Mouse (Mus musculus): Measurements from ENCODE around the gene Rps28.

Gene Rps28

GRCm38 (mm10) chr17:33812475-33812874, 11.9 kb downstream of the Rps28 start:
- no peak for DNase-seq (ENCODE audit: low spot score in 2 of 2)

GRCm38 (mm10) chr17:33811142-33811516, 13.2 kb downstream of the Rps28 start:
- DNase-seq (ENCODE audit: low spot score in 2 of 2): no peak

- DNase-seq (ENCODE audit: low spot score in 2 of 2): peak; percentile 70 to 82
These were observed 13.8 kb downstream of the Rps28 start, which contains the start of gene Kank3 for GRCm38 (mm10) chr17:33810334-33811141. TSS of gene Kank3 (plus strand) at chr17:33810519.

- no peak for DNase-seq (ENCODE audit: low spot score in 2 of 2)
These were observed 16.2 kb downstream of the Rps28 start for GRCm38 (mm10) chr17:33808192-33808591.

GRCm38 (mm10) chr17:33807181-33807888, 17.0 kb downstream of the Rps28 start:
- no peak for DNase-seq (ENCODE audit: low spot score in 2 of 2)

GRCm38 (mm10) chr17:33804745-33805144, 19.6 kb downstream of the Rps28 start:
- DNase-seq (ENCODE audit: low spot score in 2 of 2): no peak

- DNase-seq (ENCODE audit: low spot score in 2 of 2): no peak
These were observed 20.2 kb downstream of the Rps28 start for GRCm38 (mm10) chr17:33804205-33804604.

- no peak for DNase-seq (ENCODE audit: low spot score in 2 of 2)
These were observed 22.1 kb downstream of the Rps28 start for GRCm38 (mm10) chr17:33802221-33802620.

- DNase-seq (ENCODE audit: low spot score in 2 of 2): no peak
These were observed 25.1 kb downstream of the Rps28 start for GRCm38 (mm10) chr17:33799277-33799676.

GRCm38 (mm10) chr17:33798306-33798705, 26.1 kb downstream of the Rps28 start:
- DNase-seq (ENCODE audit: low spot score in 2 of 2): no peak

- DNase-seq (ENCODE audit: low spot score in 2 of 2): no peak
These were observed 35.6 kb downstream of the Rps28 start for GRCm38 (mm10) chr17:33788732-33789131.

GRCm38 (mm10) chr17:33786375-33786774, 38.0 kb downstream of the Rps28 start:
- no peak for DNase-seq (ENCODE audit: low spot score in 2 of 2)

GRCm38 (mm10) chr17:33784939-33785338, 39.4 kb downstream of the Rps28 start:
- no peak for DNase-seq (ENCODE audit: low spot score in 2 of 2)

- DNase-seq (ENCODE audit: low spot score in 2 of 2): no peak
These were observed 41.0 kb downstream of the Rps28 start for GRCm38 (mm10) chr17:33783408-33783807.

- DNase-seq (ENCODE audit: low spot score in 2 of 2): no peak
These were observed 42.3 kb downstream of the Rps28 start for GRCm38 (mm10) chr17:33782067-33782466.

GRCm38 (mm10) chr17:33781124-33781977, 43.0 kb downstream of the Rps28 start, which contains the start of gene Angptl4:
TSS of gene Angptl4 (minus strand) at chr17:33781830.
- peak; percentile 44 to 63 for DNase-seq (ENCODE audit: low spot score in 2 of 2)

GRCm38 (mm10) chr17:33780431-33780830, 43.9 kb downstream of the Rps28 start:
- DNase-seq (ENCODE audit: low spot score in 2 of 2): no peak

- DNase-seq (ENCODE audit: low spot score in 2 of 2): no peak
These were observed 44.4 kb downstream of the Rps28 start for GRCm38 (mm10) chr17:33779967-33780295.

- DNase-seq (ENCODE audit: low spot score in 2 of 2): no peak
These were observed 44.9 kb downstream of the Rps28 start for GRCm38 (mm10) chr17:33779271-33779966.

- no peak for DNase-seq (ENCODE audit: low spot score in 2 of 2)
These were observed 49.1 kb downstream of the Rps28 start for GRCm38 (mm10) chr17:33775287-33775686.

GRCm38 (mm10) chr17:33774573-33775155, 49.7 kb downstream of the Rps28 start:
- no peak for DNase-seq (ENCODE audit: low spot score in 2 of 2)

Data from spleen, postnatal 14 days (tissue).